Mouse (Mus musculus): Measurements from ENCODE around the gene Gm3488. TPM values are rescaled to one million over a fixed set of nuclear protein-coding genes. Genes with fewer than 3 reads are reported as not detected.

Gene Gm3488
- 0.79 and 1.3 TPM in 2 replicates for polyA plus RNA-seq (2021; fragmentation: Nextera tagmentation)
- long read RNA-seq, experiment 1, partial matches to known transcripts = 0 of 10 reads
- long read RNA-seq, experiment 1, other reads (novel, unspliced or antisense) = 10 of 10 reads
- long read RNA-seq, experiment 2, partial matches to known transcripts = 0 of 2 reads
- long read RNA-seq, experiment 2, other reads (novel, unspliced or antisense) = 2 of 2 reads

GRCm38 (mm10) chr14:5501374-5501773, at the start of gene Gm3488:
Gene Gm3488, plus strand, starts transcription at chr14:5501674.

GRCm38 (mm10) chr14:5455367-5455766, 46.1 kb upstream of the Gm3488 start, which contains the start of gene Gm3194:
Gene Gm3194, minus strand, starts transcription at chr14:5455467.

DNA sequence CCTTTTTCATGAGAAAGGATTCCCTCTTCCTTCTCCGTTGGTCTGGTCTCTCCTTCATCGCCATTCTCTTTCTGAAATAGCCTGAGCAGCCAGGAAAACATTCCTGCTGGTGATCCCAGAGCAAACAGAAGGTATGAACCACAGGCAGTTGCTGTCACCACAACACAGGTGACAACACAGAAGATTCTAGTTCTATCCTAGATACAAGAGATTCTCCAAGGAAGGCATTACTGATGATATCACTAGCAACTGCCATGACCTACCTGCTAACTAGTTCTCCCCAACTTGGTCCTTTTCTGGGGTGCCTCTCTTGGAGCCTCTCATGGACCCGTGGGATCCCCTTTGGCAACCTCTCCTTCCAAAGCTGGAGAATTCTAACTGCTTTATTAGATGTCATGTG, 23.7 kb upstream of the Gm3488 start, which contains the start of gene Gm8246:
Gm8246 (minus strand) TSS at position 101 of the 400 bp plus-strand sequence.

DNA sequence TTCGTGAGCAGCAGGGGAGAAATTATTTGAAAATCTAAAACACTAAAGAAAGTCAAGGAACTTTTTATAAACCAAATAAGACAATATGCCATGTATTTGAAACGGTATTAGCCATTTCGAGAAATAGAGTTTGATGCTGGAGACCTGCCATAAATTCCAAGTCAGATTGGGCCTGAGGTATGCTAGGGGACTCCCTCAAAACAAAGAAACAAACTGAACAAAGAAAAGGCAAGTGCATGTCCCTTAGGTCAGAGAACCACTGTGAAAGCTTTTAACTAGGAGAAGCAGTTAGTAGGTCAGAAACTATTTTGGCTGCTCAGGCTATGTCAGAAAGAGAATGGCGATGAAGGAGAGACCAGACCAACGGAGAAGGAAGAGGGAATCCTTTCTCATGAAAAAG, 17.6 kb upstream of the Gm3488 start, which contains the start of gene Gm3187:
Gm3187 (plus strand) TSS at position 301 of the 400 bp plus-strand sequence.

GRCm38 (mm10) chr14:5538196-5538595, 36.7 kb downstream of the Gm3488 start, which contains the start of gene Gm3532:
Gene Gm3532, plus strand, starts transcription at chr14:5538496.

Other genes with a start within 250 kb of the Gm3488 start
- gene Gm3526, start 241.1 kb upstream of the Gm3488 start, polyA plus RNA-seq (2021; fragmentation: Nextera tagmentation) = not detected in 2 replicates
- gene Gm3542, start 166.7 kb upstream of the Gm3488 start, polyA plus RNA-seq (2021; fragmentation: Nextera tagmentation) = not detected in 2 replicates
- gene Gm3500, start 112.6 kb upstream of the Gm3488 start, polyA plus RNA-seq (2021; fragmentation: Nextera tagmentation) = not detected in 2 replicates
- gene Gm3194, start 46.2 kb upstream of the Gm3488 start, polyA plus RNA-seq (2021; fragmentation: Nextera tagmentation) = 0.26 and 0.49 TPM in 2 replicates
- gene Gm8246, start 23.8 kb upstream of the Gm3488 start, polyA plus RNA-seq (2021; fragmentation: Nextera tagmentation) = not detected in 2 replicates
- not detected in 2 replicates for gene Gm3187, start 17.5 kb upstream of the Gm3488 start, polyA plus RNA-seq (2021; fragmentation: Nextera tagmentation)
- gene Gm3532, start 36.8 kb downstream of the Gm3488 start, polyA plus RNA-seq (2021; fragmentation: Nextera tagmentation) = not detected in 2 replicates
- gene Gm8265, start 131.4 kb downstream of the Gm3488 start, polyA plus RNA-seq (2021; fragmentation: Nextera tagmentation) = not detected in 2 replicates
- not detected in 2 replicates for gene Gm9603, start 185.8 kb downstream of the Gm3488 start, polyA plus RNA-seq (2021; fragmentation: Nextera tagmentation)
- gene Gm3373, start 239.9 kb downstream of the Gm3488 start, polyA plus RNA-seq (2021; fragmentation: Nextera tagmentation) = 0.10 and 0.20 TPM in 2 replicates